Mouse (Mus musculus) megakaryocyte-erythroid progenitor cell, adult 5-6 weeks (primary cell): Measurements from ENCODE around the gene Gm36079. TPM values are rescaled to one million over a fixed set of nuclear protein-coding genes. Genes with fewer than 3 reads are reported as not detected.
"Not testable (repeated sequence)": the region's sequence is repeated elsewhere in the genome, so short reads cannot be mapped to it uniquely, and the experiment has no call there.

Experiments used
- ATAC-seq: replicated peaks from 2 replicates; pipeline ENCODE4 v1.8.0; 2016; ENCODE audit warnings: mild to moderate bottlenecking, inconsistent platforms; ENCODE audit not compliant: severe bottlenecking, poor library complexity, low FRiP score, low TSS enrichment
- total RNA-seq, 2 experiments: library from RNA; stranded (forward) in 1 of 2; stranded (reverse) in 1 of 2; fragments of 200-1000, 215-1000 nt in 1 of 2; fragments of >200 nt in 1 of 2; fragmentation: Nextera tagmentation in 1 of 2; gene quantifications; 2 replicates each; pipeline ENCODE4 v1.2.3; 2014 to 2017

Gene Gm36079
- total RNA-seq (2014; fragmentation: Nextera tagmentation) (not detected in 2 replicates), total RNA-seq (2017) (not detected in 2 replicates)

GRCm38 (mm10) chr13:120026911-120027310 lies at the start of gene Gm36079:
Gene Gm36079 (minus strand): TSS chr13:120027011.
- not testable (repeated sequence) for ATAC-seq

GRCm38 (mm10) chr13:120070878-120071277 lies 44.1 kb upstream of the Gm36079 start:
- peak; percentile 80 for ATAC-seq

GRCm38 (mm10) chr13:120070012-120070598 lies 43.3 kb upstream of the Gm36079 start:
- peak; percentile 92 for ATAC-seq

- peak; percentile 99 for ATAC-seq
These were observed 36.8 kb upstream of the Gm36079 start for GRCm38 (mm10) chr13:120063439-120064089.

GRCm38 (mm10) chr13:120062903-120063302 lies 36.1 kb upstream of the Gm36079 start:
- ATAC-seq, result not testable (repeated sequence)

- ATAC-seq, result not testable (repeated sequence)
These were observed 25.3 kb upstream of the Gm36079 start, which contains the start of gene Gm21188 for GRCm38 (mm10) chr13:120052085-120052484. Gene Gm21188 (minus strand): TSS chr13:120052194.

GRCm38 (mm10) chr13:120048608-120049007 lies 21.8 kb upstream of the Gm36079 start:
- not testable (repeated sequence) for ATAC-seq

- ATAC-seq, result 0 out of 2 replicates have a peak, but pooled peaks have one; percentile 41
These were observed 21.4 kb upstream of the Gm36079 start for GRCm38 (mm10) chr13:120048186-120048585.

- ATAC-seq, result peak; percentile 48
These were observed 19.8 kb upstream of the Gm36079 start for GRCm38 (mm10) chr13:120046422-120047209.

- peak; percentile 87 for ATAC-seq
These were observed 14.3 kb upstream of the Gm36079 start for GRCm38 (mm10) chr13:120041145-120041544.

GRCm38 (mm10) chr13:120037881-120038280 lies 11.1 kb upstream of the Gm36079 start:
- not testable (repeated sequence) for ATAC-seq

- ATAC-seq, result not testable (repeated sequence)
These were observed 9.8 kb upstream of the Gm36079 start for GRCm38 (mm10) chr13:120036577-120037115.

GRCm38 (mm10) chr13:120035151-120035550 lies 8.3 kb upstream of the Gm36079 start:
- ATAC-seq, result not testable (repeated sequence)

GRCm38 (mm10) chr13:120034637-120035036 lies 7.8 kb upstream of the Gm36079 start:
- 0 out of 2 replicates have a peak, but pooled peaks have one; percentile 22 for ATAC-seq

GRCm38 (mm10) chr13:120033516-120034190 lies 6.8 kb upstream of the Gm36079 start:
- not testable (repeated sequence) for ATAC-seq

GRCm38 (mm10) chr13:120031676-120032075 lies 4.9 kb upstream of the Gm36079 start:
- not testable (repeated sequence) for ATAC-seq

- not testable (repeated sequence) for ATAC-seq
These were observed 557 bp upstream of the Gm36079 start for GRCm38 (mm10) chr13:120027368-120027767.

- not testable (repeated sequence) for ATAC-seq
These were observed 438 bp downstream of the Gm36079 start for GRCm38 (mm10) chr13:120026373-120026772.

- ATAC-seq, result not testable (repeated sequence)
These were observed 1.2 kb downstream of the Gm36079 start for GRCm38 (mm10) chr13:120025576-120025975.
